Mouse (Mus musculus) E14TG2a.4 (cell line): ENCODE measurements around the gene Cd28.

Experiments used
- CTCF ChIP-seq: conservative IDR thresholded peaks from 2 replicates; pipeline ENCODE4 v1.5.1; 2014; ENCODE audit warnings: low read length
- NANOG ChIP-seq: IDR thresholded peaks from 2 replicates; pipeline ENCODE4 v1.6.1; 2014; ENCODE audit warnings: borderline replicate concordance, low read length, mixed read lengths
- POU5F1 ChIP-seq: IDR thresholded peaks from 2 replicates; pipeline ENCODE4 v1.6.1; 2014; ENCODE audit warnings: low read length, borderline replicate concordance

DNA sequence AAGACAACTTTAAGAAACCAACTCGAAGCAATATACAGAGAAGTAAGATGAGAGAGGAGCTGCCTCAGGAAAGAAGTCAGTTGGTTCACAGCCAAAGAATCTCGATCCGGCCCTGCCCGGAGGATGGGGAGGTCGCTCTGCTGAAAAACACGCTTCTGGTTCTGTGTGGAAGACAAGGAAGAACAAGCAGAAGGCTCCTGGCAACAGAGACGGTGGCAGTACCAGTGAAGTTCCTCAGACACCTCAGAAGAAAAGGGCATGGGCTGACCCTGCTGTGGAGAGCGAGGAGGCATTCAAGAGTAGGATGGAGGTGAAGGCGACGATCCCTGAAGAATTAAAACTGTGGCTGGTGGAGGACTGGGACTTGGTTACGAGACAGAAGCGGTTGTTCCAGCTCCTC lies 92.6 kb downstream of the Cd28 start:
- TF ChIP-seq CTCF (no peak), POU5F1 (no peak), NANOG (no peak)
